21 mouse cellular contexts compared by ENCODE assay signal in genomic region chr9:123966858-123967495, GRCm38 (mm10). TPM values are rescaled to one million over a fixed set of nuclear protein-coding genes. Genes with fewer than 3 reads are reported as not detected.
"Had no signal": no experiment of that assay in that cellular context is flagged by ENCODE, and none has a peak within 500 bp of the region (broad histone marks: within the 10 kb centered on the region; RNA-seq: fewer than 3 reads in every experiment).

No protein-coding gene starts in this region.

RNA-seq across cellular contexts. Expression of gene Ccr1, which starts 1.5 kb away (rescaled TPM):
- total RNA-seq: left cerebral cortex, adult 18-20 months had no signal
- polyA plus RNA-seq: myocyte had no signal

RNA-seq across cellular contexts. Expression of gene Ccr1l1, which starts 11.2 kb away (rescaled TPM):
- total RNA-seq: layer of hippocampus, adult 2 months; layer of hippocampus, postnatal 25 days; left cerebral cortex, adult 18-20 months; left cerebral cortex, postnatal 25 days; monocyte, adult 5-6 weeks had no signal
- polyA plus RNA-seq: intestine, embryonic 14.5 days; intestine, postnatal 0 days; kidney, embryonic 14.5 days; kidney, postnatal 0 days; large intestine, adult 2 months; limb, embryonic 10.5 days; limb, embryonic 13.5 days; lung, adult 2 months; lung, embryonic 16.5 days; midbrain, embryonic 10.5 days; midbrain, embryonic 13.5 days; midbrain, embryonic 16.5 days; myocyte; neural tube, embryonic 13.5 days; stomach, embryonic 15.5 days; thymus, postnatal 0 days had no signal

RNA-seq across cellular contexts. Expression of gene Ccr3, which starts 54.8 kb away (rescaled TPM):
- total RNA-seq: layer of hippocampus, adult 2 months; layer of hippocampus, postnatal 25 days; left cerebral cortex, adult 18-20 months; left cerebral cortex, postnatal 25 days had no signal
- polyA plus RNA-seq: intestine, embryonic 14.5 days; kidney, embryonic 14.5 days; kidney, postnatal 0 days; limb, embryonic 10.5 days; midbrain, embryonic 10.5 days; midbrain, embryonic 13.5 days; midbrain, embryonic 16.5 days; myocyte; neural tube, embryonic 13.5 days had no signal
